Mouse (Mus musculus): ENCODE measurements at regions not wholly inside any gene's neighbourhood (a gene's known extent, or its start where the extent isn't known, plus 50 kb on each side); places are given as distances from the start of the nearest gene placed in this dataset.

DNA sequence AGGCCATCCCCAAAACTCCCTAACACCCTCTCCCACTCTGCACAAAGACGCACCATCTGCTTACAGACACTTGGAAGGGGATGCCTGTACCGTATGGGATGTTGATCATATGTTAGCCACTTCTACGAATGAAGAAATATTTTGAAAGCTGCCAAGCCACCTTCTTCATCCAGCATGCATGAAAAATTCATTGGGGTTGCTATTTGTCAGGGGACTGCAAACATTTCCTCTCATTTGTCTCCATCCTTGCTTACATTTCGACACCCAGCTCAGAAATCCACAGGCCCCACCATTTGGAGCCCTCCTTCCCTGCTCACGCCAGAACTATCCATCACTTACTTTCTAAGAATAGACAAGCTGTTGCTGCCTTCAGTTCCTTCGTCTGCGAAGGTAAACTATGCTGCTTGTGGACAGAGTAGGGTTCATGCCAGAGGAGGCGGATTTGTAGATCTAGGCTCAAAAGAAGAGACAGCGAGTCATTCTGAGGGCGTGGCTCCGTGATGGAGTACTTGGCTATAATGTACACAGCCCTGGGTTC lies 51.2 kb upstream of the Cdh4 start:
- no peak for TF ChIP-seq CTCF (IDR thresholded peaks at IDR 0.05; ENCODE audit: extremely low read depth, insufficient read depth, low read length)
- TF ChIP-seq POLR2A (IDR thresholded peaks at IDR 0.05; ENCODE audit: extremely low read depth, insufficient read depth, low read length) = no peak
